Mouse (Mus musculus): ENCODE data around the gene Stat5b.

DNA sequence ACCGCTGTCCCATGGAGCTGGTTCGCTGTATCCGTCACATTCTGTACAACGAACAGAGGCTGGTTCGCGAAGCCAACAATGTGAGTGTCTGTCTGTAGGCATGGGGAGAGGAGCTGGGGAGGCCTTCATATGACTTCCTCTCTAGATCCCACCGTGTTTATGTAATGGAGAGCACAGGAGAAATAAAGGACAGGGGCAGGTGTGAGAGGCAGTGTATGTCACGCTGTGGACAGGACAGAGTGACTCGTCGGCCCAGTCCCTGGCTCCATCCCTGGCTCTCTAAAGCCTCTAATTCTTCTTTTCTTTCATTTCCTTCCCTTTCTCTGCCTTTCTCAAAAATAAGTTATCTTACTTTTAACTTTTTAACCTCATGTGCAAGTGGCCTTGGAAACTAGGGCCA lies 12.6 kb upstream of the Stat5b start:
- TF ChIP-seq CTCF (IDR thresholded peaks at IDR 0.05; ENCODE audit: low read depth) (no peak), EP300 (IDR thresholded peaks at IDR 0.05; ENCODE audit: low read depth) (no peak)
